Mouse (Mus musculus) MEL (cell line): Measurements from ENCODE around the gene Fcrlb. TPM values are rescaled to one million over a fixed set of nuclear protein-coding genes. Genes with fewer than 3 reads are reported as not detected.

Experiments
- DNase-seq: peaks from one replicate; pipeline ENCODE4 v3.0.0; 2011; ENCODE audit warnings: low read depth, low spot score
- H3K27ac ChIP-seq: 2 replicates; pipeline ENCODE4 v1.5.1; 2012; ENCODE audit warnings: low read depth, mild to moderate bottlenecking, control low read depth, low read length, moderate library complexity; ENCODE audit not compliant: control insufficient read depth
- H3K27me3 ChIP-seq, 2 experiments: fragments of 150-350 bp in 1 of 2; sonication (generic) in 1 of 2; 2 replicates each; pipeline ENCODE4 v1.6.1; 2012; ENCODE audit warnings: low read length in 2 of 2, mild to moderate bottlenecking in 2 of 2, improper control_type of control experiment in 1 of 2, moderate library complexity in 1 of 2; ENCODE audit not compliant: insufficient read depth in 2 of 2, control insufficient read depth in 1 of 2
- H3K36me3 ChIP-seq, 2 experiments: 2 replicates each; pipeline ENCODE4 v1.6.1; 2012 to 2014; ENCODE audit warnings: low read length in 2 of 2, improper control_type of control experiment in 1 of 2, inconsistent platforms in 1 of 2, mild to moderate bottlenecking in 1 of 2; ENCODE audit not compliant: insufficient read depth in 2 of 2, control insufficient read depth in 1 of 2
- H3K4me1 ChIP-seq, 2 experiments: fragments of 150-350 bp in 1 of 2; sonication (generic) in 1 of 2; 2 replicates each; pipeline ENCODE4 v1.6.1; 2012; ENCODE audit warnings: low read length in 2 of 2, improper control_type of control experiment in 1 of 2, mild to moderate bottlenecking in 1 of 2; ENCODE audit not compliant: insufficient read depth in 2 of 2, control insufficient read depth in 1 of 2
- H3K4me3 ChIP-seq, 2 experiments: fragments of 150-350 bp in 1 of 2; sonication (generic) in 1 of 2; 2 replicates each; pipeline ENCODE4 v1.5.1; 2012; ENCODE audit warnings: low read depth in 2 of 2, low read length in 2 of 2, mild to moderate bottlenecking in 2 of 2, moderate library complexity in 2 of 2, control low read depth in 1 of 2, improper control_type of control experiment in 1 of 2; ENCODE audit not compliant: control insufficient read depth in 1 of 2, insufficient read depth in 1 of 2
- H3K79me2 ChIP-seq: 2 replicates; pipeline ENCODE4 v1.6.1; 2012; ENCODE audit warnings: mild to moderate bottlenecking, low read length, moderate library complexity; ENCODE audit not compliant: control insufficient read depth, poor library complexity, insufficient read depth
- H3K9ac ChIP-seq: 2 replicates; pipeline ENCODE4 v1.6.1; 2012; ENCODE audit warnings: low read depth, mild to moderate bottlenecking, control low read depth, low read length, moderate library complexity; ENCODE audit not compliant: control insufficient read depth, poor library complexity, severe bottlenecking
- H3K9me3 ChIP-seq: fragments of 150-350 bp; sonication (generic); replicated peaks from 2 replicates; pipeline ENCODE4 v1.6.1; 2012; ENCODE audit warnings: mild to moderate bottlenecking, low read length, improper control_type of control experiment, moderate library complexity; ENCODE audit not compliant: insufficient read depth
- BHLHE40 ChIP-seq: IDR thresholded peaks from 2 replicates; pipeline ENCODE4 v1.6.1; 2012; ENCODE audit warnings: low read depth, mild to moderate bottlenecking, inconsistent platforms, low read length, improper control_type of control experiment, borderline replicate concordance
- CTCF ChIP-seq, 3 experiments: IDR thresholded peaks in 2 of 3; conservative IDR thresholded peaks in 1 of 3; 2 replicates each; pipeline ENCODE4 v1.5.1; 2011 to 2012; ENCODE audit warnings: low read length in 3 of 3, low read depth in 2 of 3, mild to moderate bottlenecking in 2 of 3, improper control_type of control experiment in 1 of 3, inconsistent platforms in 1 of 3, mixed read lengths in 1 of 3, moderate library complexity in 1 of 3; ENCODE audit not compliant: control insufficient read depth in 1 of 3, insufficient read depth in 1 of 3, poor library complexity in 1 of 3, severe bottlenecking in 1 of 3
- E2F4 ChIP-seq: IDR thresholded peaks from 2 replicates; pipeline ENCODE4 v1.6.1; 2011; ENCODE audit warnings: low read depth, low read length, improper control_type of control experiment, borderline replicate concordance
- ELF1 ChIP-seq: IDR thresholded peaks from 2 replicates; pipeline ENCODE4 v1.6.1; 2014; ENCODE audit warnings: low read depth, mild to moderate bottlenecking, inconsistent platforms, low read length, improper control_type of control experiment, moderate library complexity
- EP300 ChIP-seq, 2 experiments: IDR thresholded peaks; 2 replicates each; pipeline ENCODE4 v1.6.1; 2011; ENCODE audit warnings: improper control_type of control experiment in 2 of 2, low read length in 2 of 2, low read depth in 1 of 2, mild to moderate bottlenecking in 1 of 2
- HCFC1 ChIP-seq: IDR thresholded peaks from 2 replicates; pipeline ENCODE4 v1.6.1; 2012; ENCODE audit warnings: low read depth, mild to moderate bottlenecking, inconsistent platforms, low read length, improper control_type of control experiment, moderate library complexity
- KAT2A ChIP-seq: conservative IDR thresholded peaks from 2 replicates; pipeline ENCODE4 v1.6.1; 2012; ENCODE audit warnings: low read depth, low read length, improper control_type of control experiment, inconsistent platforms
- MEF2A ChIP-seq: IDR thresholded peaks from 2 replicates; pipeline ENCODE4 v1.6.1; 2014; ENCODE audit warnings: low read depth, mild to moderate bottlenecking, inconsistent platforms, low read length, improper control_type of control experiment; ENCODE audit not compliant: poor library complexity, insufficient replicate concordance, severe bottlenecking; ENCODE audit errors: extremely low read depth
- MYB ChIP-seq: IDR thresholded peaks from 2 replicates; pipeline ENCODE4 v1.6.1; 2011; ENCODE audit warnings: mild to moderate bottlenecking, low read depth, low read length, improper control_type of control experiment
- NRF1 ChIP-seq: IDR thresholded peaks from 2 replicates; pipeline ENCODE4 v1.6.1; 2014; ENCODE audit warnings: low read depth, mild to moderate bottlenecking, inconsistent platforms, low read length, improper control_type of control experiment, moderate library complexity; ENCODE audit not compliant: poor library complexity, insufficient read depth, severe bottlenecking
- POLR2A ChIP-seq, 2 experiments: IDR thresholded peaks; 2 replicates each; pipeline ENCODE4 v1.6.1; 2011 to 2012; ENCODE audit warnings: low read length in 2 of 2, mild to moderate bottlenecking in 2 of 2, control low read depth in 1 of 2, improper control_type of control experiment in 1 of 2, low read depth in 1 of 2, moderate library complexity in 1 of 2; ENCODE audit not compliant: control insufficient read depth in 1 of 2, insufficient read depth in 1 of 2, poor library complexity in 1 of 2
- POLR2AphosphoS2 ChIP-seq: IDR thresholded peaks from 2 replicates; pipeline ENCODE4 v1.6.1; 2011; ENCODE audit warnings: low read length, improper control_type of control experiment
- RAD21 ChIP-seq: IDR thresholded peaks from 2 replicates; pipeline ENCODE4 v1.6.1; 2011; ENCODE audit warnings: mild to moderate bottlenecking, low read depth, low read length, improper control_type of control experiment
- RCOR1 ChIP-seq: IDR thresholded peaks from 2 replicates; pipeline ENCODE4 v1.6.1; 2012; ENCODE audit warnings: low read depth, mild to moderate bottlenecking, inconsistent platforms, low read length, improper control_type of control experiment
- SMC3 ChIP-seq: IDR thresholded peaks from 2 replicates; pipeline ENCODE4 v1.6.1; 2011; ENCODE audit warnings: low read depth, low read length, improper control_type of control experiment
- TAL1 ChIP-seq: IDR thresholded peaks from 2 replicates; pipeline ENCODE4 v1.6.1; 2012; ENCODE audit warnings: mild to moderate bottlenecking, inconsistent platforms, low read length, moderate library complexity, mixed read lengths
- TBP ChIP-seq: IDR thresholded peaks from 2 replicates; pipeline ENCODE4 v1.8.0; 2011; ENCODE audit warnings: low read depth, low read length, improper control_type of control experiment
- TCF12 ChIP-seq: IDR thresholded peaks from 2 replicates; pipeline ENCODE4 v1.6.1; 2014; ENCODE audit warnings: low read depth, mild to moderate bottlenecking, inconsistent platforms, low read length, improper control_type of control experiment, moderate library complexity
- USF2 ChIP-seq, 2 experiments: IDR thresholded peaks; 2 replicates each; pipeline ENCODE4 v1.6.1; 2011 to 2012; ENCODE audit warnings: improper control_type of control experiment in 2 of 2, low read length in 2 of 2, borderline replicate concordance in 1 of 2, inconsistent platforms in 1 of 2, low read depth in 1 of 2, mild to moderate bottlenecking in 1 of 2; ENCODE audit not compliant: insufficient read depth in 1 of 2
- ZC3H11A ChIP-seq: IDR thresholded peaks from 2 replicates; pipeline ENCODE4 v1.6.1; 2012; ENCODE audit warnings: low read depth, mild to moderate bottlenecking, inconsistent platforms, low read length, improper control_type of control experiment
- ZKSCAN1 ChIP-seq: IDR thresholded peaks from 2 replicates; pipeline ENCODE4 v1.6.1; 2012; ENCODE audit warnings: low read depth, mild to moderate bottlenecking, inconsistent platforms, low read length, improper control_type of control experiment, moderate library complexity
- ZNF384 ChIP-seq: IDR thresholded peaks from 2 replicates; pipeline ENCODE4 v1.6.1; 2012; ENCODE audit warnings: low read depth, mild to moderate bottlenecking, inconsistent platforms, low read length, improper control_type of control experiment
- polyA plus RNA-seq, 2 experiments: library from polyadenylated mRNA; stranded (reverse) in 1 of 2; unstranded in 1 of 2; fragments of >175 nt in 1 of 2; fragments of >200 nt in 1 of 2; gene quantifications; 2 replicates each; pipeline versions ENCODE4 v1.2.1 to v1.2.4; 2012; ENCODE audit warnings: low replicate concordance in 2 of 2, low read depth in 1 of 2; ENCODE audit not compliant: insufficient read length in 2 of 2, insufficient read depth in 1 of 2, missing spikeins in 1 of 2
- total RNA-seq: library from RNA; depleted of rRNA; stranded (reverse); fragments of 300-350 nt; gene quantifications from 2 replicates; pipeline ENCODE4 v1.2.3, GENCODE M21; 2012

The Fcrlb gene
- total and polyA plus RNA-seq, 3 experiments, result not detected

DNA sequence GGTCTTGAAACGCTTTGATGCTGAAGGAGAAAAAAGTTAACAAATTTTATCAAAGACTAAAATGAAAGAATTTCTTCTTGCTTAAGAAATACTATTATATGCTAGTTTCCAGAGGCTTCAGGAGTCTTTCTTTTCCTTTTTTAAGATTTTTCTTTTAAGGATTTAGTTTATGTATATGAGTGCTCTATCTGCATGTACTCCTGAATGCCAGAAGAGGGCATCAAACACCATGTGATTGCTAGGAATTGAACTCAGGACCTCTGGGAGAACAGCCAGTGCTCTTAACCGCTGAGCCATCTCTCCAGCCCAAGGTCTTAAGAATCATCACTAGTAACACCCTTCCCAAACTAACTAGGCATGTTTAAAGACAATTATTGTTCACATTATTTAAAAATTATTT, 40.8 kb downstream of the Fcrlb start:
- peak in 2 of 3 experiments; percentile 8 to 35; a peak in 2 of 6 replicates for TF ChIP-seq CTCF (IDR thresholded peaks at IDR 0.05 in 2 of 3, conservative IDR thresholded peaks at IDR 0.05 in 1 of 3; ENCODE audit: control insufficient read depth in 1 of 3, insufficient read depth in 1 of 3, low read depth in 2 of 3, low read length in 3 of 3, poor library complexity in 1 of 3, severe bottlenecking in 1 of 3)
- TF ChIP-seq MEF2A, result no peak
- TF ChIP-seq TBP, result peak; percentile 48; the same call in 1 of the 2 replicates
- H3K4me3 ChIP-seq, result no peak overlapping the region
- peaks cover 8% of the 10 kb centered on the region for H3K79me2 ChIP-seq
- H3K27me3 ChIP-seq, result no peaks in the 10 kb centered on the region
- H3K9me3 ChIP-seq, result no peaks in the 10 kb centered on the region
- peaks cover 7 to 8% of the 10 kb centered on the region in 2 experiments for H3K4me1 ChIP-seq
- peaks cover 5 to 18% of the 10 kb centered on the region in 2 experiments for H3K36me3 ChIP-seq
- H3K27ac ChIP-seq, result no peak overlapping the region
- no peak overlapping the region for H3K9ac ChIP-seq
- peak; percentile 32 for DNase-seq

DNA sequence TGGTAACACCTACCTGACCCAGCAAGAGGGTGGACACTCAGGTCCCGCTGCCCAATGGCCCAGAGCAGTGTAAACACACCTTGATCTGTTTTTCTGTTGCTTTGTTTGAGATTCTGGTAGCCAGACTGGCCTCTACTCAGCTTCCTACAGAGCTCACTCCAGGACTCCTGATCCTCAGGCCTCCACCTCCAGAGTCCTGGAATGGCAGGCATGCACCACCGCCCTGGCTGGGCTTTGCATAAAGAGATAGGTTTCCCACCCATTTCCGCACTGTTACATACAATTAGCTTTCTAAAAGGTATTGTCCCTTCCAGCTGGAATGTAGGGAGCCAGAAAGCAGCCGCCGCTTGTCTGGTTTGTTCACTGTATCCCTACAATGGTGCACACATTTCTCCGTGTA, 41.3 kb downstream of the Fcrlb start:
- Histone ChIP-seq H3K9ac (no peak overlapping the region), H3K4me1 (peaks cover 7 to 8% of the 10 kb centered on the region in 2 experiments)
- no peak for DNase-seq

DNA sequence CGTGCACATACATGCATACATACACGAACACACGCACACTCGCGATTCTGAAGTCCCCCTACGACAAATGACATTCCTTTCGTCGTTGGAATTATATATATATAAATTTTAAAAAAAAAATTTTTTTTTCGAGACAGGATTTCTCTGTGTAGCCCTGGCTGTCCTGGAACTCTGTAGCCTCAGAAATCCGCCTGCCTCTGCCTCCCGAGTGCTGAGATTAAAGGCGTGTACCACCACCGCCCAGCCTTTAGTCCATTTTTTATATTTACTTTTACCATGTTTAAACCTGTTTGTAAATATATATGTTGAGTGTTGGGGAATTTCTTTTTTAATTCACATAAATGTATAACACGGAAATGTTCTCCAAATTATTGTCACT, 43.8 kb downstream of the Fcrlb start:
- Histone ChIP-seq H3K79me2 (peaks cover 25% of the 10 kb centered on the region), H3K9ac (peak overlapping the region; percentile 94), H3K27me3 (no peaks in the 10 kb centered on the region)
- TF ChIP-seq ZC3H11A (no peak), TBP (no peak), EP300 (IDR thresholded peaks at IDR 0.05; ENCODE audit: low read depth in 1 of 2, low read length in 2 of 2) (no peak), HCFC1 (no peak), E2F4 (no peak), RCOR1 (no peak), BHLHE40 (no peak), ZKSCAN1 (no peak), RAD21 (no peak), POLR2AphosphoS2 (no peak)
- TF ChIP-seq, all 39 proteins: peak for 0
- peaks cover 0 to 23% of the 10 kb centered on the region in 2 experiments; a peak in 2 of 4 replicates for H3K36me3 ChIP-seq
- H3K4me3 ChIP-seq, result peak overlapping the region; percentile 63 to 87
- peaks cover 0 to 9% of the 10 kb centered on the region in 2 experiments; a peak in 1 of 4 replicates for H3K4me1 ChIP-seq
- DNase-seq, result no peak
- H3K9me3 ChIP-seq, result no peaks in the 10 kb centered on the region
- H3K27ac ChIP-seq, result peak overlapping the region; percentile 58

More for the DNA sequence above, 41.3 kb downstream of the Fcrlb start:
- Histone ChIP-seq H3K27ac (no peak overlapping the region), H3K9me3 (no peaks in the 10 kb centered on the region), H3K27me3 (no peaks in the 10 kb centered on the region), H3K4me3 (no peak overlapping the region), H3K79me2 (peaks cover 11% of the 10 kb centered on the region), H3K36me3 (peaks cover 5 to 19% of the 10 kb centered on the region in 2 experiments)
- TF ChIP-seq E2F4 (no peak), NRF1 (no peak), POLR2A (IDR thresholded peaks at IDR 0.05; ENCODE audit: control insufficient read depth in 1 of 2, insufficient read depth in 1 of 2, low read depth in 1 of 2, low read length in 2 of 2, poor library complexity in 1 of 2) (no peak), SMC3 (no peak), MYB (no peak), USF2 (IDR thresholded peaks at IDR 0.05; ENCODE audit: borderline replicate concordance in 1 of 2, insufficient read depth in 1 of 2, low read depth in 1 of 2, low read length in 2 of 2) (no peak), BHLHE40 (no peak), TCF12 (no peak), RAD21 (no peak), ZKSCAN1 (no peak), KAT2A (no peak), TAL1 (no peak), ZNF384 (no peak), ELF1 (no peak)
